Mouse (Mus musculus) neural tube, embryonic 14.5 days (tissue): ENCODE measurements around the gene Kif18b. TPM values are rescaled to one million over a fixed set of nuclear protein-coding genes. Genes with fewer than 3 reads are reported as not detected.

ENCODE experiments used
- ATAC-seq: fragments of 200-750 bp; cut with Nextera tagmentation; 2 replicates; pipeline ENCODE4 v1.8.0; 2017; ENCODE audit warnings: low read depth, mild to moderate bottlenecking, moderate TSS enrichment, moderate library complexity
- H3K27ac ChIP-seq: fragments of 300-500 bp; sonication (generic); 2 replicates; pipeline ENCODE4 v1.5.1; 2014; ENCODE audit warnings: low read depth, mild to moderate bottlenecking, control low read depth, low read length, moderate library complexity, mixed read lengths
- H3K27me3 ChIP-seq: fragments of 300-500 bp; sonication (generic); 2 replicates; pipeline ENCODE4 v1.6.1; 2014; ENCODE audit warnings: low read length; ENCODE audit not compliant: control insufficient read depth, insufficient read depth
- H3K36me3 ChIP-seq: fragments of 300-500 bp; sonication (generic); 2 replicates; pipeline ENCODE4 v1.6.1; 2014; ENCODE audit warnings: low read length, mixed read lengths; ENCODE audit not compliant: control insufficient read depth, insufficient read depth
- H3K4me1 ChIP-seq: fragments of 300-500 bp; sonication (generic); 2 replicates; pipeline ENCODE4 v1.6.1; 2014; ENCODE audit warnings: low read length; ENCODE audit not compliant: control insufficient read depth, insufficient read depth
- H3K4me2 ChIP-seq: fragments of 300-500 bp; sonication (generic); 2 replicates; pipeline ENCODE4 v1.6.1; 2014; ENCODE audit warnings: mild to moderate bottlenecking, low read depth, low read length, control low read depth
- H3K4me3 ChIP-seq: fragments of 300-500 bp; sonication (generic); 2 replicates; pipeline ENCODE4 v1.5.1; 2014; ENCODE audit warnings: low read depth, low read length, control low read depth, mixed read lengths
- H3K9ac ChIP-seq: fragments of 300-500 bp; sonication (generic); replicated peaks from 2 replicates; pipeline ENCODE4 v1.6.1; 2014; ENCODE audit warnings: low read depth, mild to moderate bottlenecking, control low read depth, low read length, mixed read lengths
- H3K9me3 ChIP-seq: fragments of 300-500 bp; sonication (generic); 2 replicates; pipeline ENCODE4 v1.6.1; 2016; ENCODE audit warnings: low read length; ENCODE audit not compliant: control insufficient read depth
- WGBS: fragments of 180-500 bp; shearing (Covaris S2); extraction: QIAGEN DNeasy Blood & Tissue Kit; methylation state at CpG from one replicate; pipeline ENCODE4 v1.1.7; 2014; 5-methylcytosine and 5-hydroxymethylcytosine counted together
- polyA plus RNA-seq: library from polyadenylated mRNA; unstranded; fragments of >200 nt; fragmentation: Nextera tagmentation; extraction: Ambion mirVana; gene quantifications from 2 replicates; pipeline ENCODE4 v1.2.1, GENCODE M21; 2014

The Kif18b gene
- polyA plus RNA-seq, 1 experiment from 2014 or later = 0.84 TPM

GRCm38 (mm10) chr11:102895779-102896178, 29.1 kb downstream of the Kif18b start:
- no peak overlapping the region for H3K9ac ChIP-seq
- WGBS = 75% methylated on average over 9 of the region's 9 CpGs
- peaks cover 22% of the 10 kb centered on the region for H3K27me3 ChIP-seq
- ATAC-seq = no peak
- no peaks in the 10 kb centered on the region for H3K36me3 ChIP-seq
- no peak overlapping the region for H3K4me3 ChIP-seq
- no peaks in the 10 kb centered on the region for H3K4me1 ChIP-seq
- H3K9me3 ChIP-seq = no peaks in the 10 kb centered on the region
- no peak overlapping the region for H3K27ac ChIP-seq
- H3K4me2 ChIP-seq = no peak overlapping the region

DNA sequence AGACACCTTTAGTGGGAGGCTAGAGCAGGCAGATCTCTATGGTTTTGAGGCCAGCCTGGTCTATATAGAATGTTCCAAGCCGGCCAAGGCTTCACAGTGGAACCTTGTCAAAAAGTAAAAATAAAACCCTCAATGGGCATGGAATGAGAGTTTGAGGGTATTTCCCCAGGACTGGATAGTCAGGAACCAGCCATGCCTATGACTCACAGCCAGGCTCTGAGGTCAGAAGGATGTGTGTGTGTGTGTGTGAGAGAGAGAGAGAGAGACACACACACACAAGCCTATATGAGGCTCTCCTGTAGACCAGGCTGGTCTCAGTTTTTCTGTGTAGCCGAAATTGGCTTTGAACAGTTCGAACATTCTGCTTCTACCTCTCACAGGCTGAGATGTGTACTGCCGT, 30.2 kb downstream of the Kif18b start:
- H3K27me3 ChIP-seq = peaks cover 22% of the 10 kb centered on the region
- H3K4me2 ChIP-seq = no peak overlapping the region

GRCm38 (mm10) chr11:102893015-102893651, 31.8 kb downstream of the Kif18b start:
- ATAC-seq = no peak
- WGBS = 4% methylated on average over 43 of the region's 43 CpGs
- Histone ChIP-seq H3K27me3 (peaks cover 22% of the 10 kb centered on the region), H3K27ac (no peak overlapping the region), H3K4me1 (no peaks in the 10 kb centered on the region), H3K36me3 (no peaks in the 10 kb centered on the region), H3K9me3 (no peaks in the 10 kb centered on the region), H3K9ac (no peak overlapping the region), H3K4me3 (peak overlapping the region; percentile 15), H3K4me2 (peak overlapping the region; percentile 40)

More for the DNA sequence above, 30.2 kb downstream of the Kif18b start:
- 83% methylated on average over 4 of the region's 4 CpGs for WGBS
- Histone ChIP-seq H3K9ac (no peak overlapping the region), H3K36me3 (no peaks in the 10 kb centered on the region), H3K9me3 (no peaks in the 10 kb centered on the region), H3K4me1 (no peaks in the 10 kb centered on the region), H3K4me3 (no peak overlapping the region), H3K27ac (no peak overlapping the region)
- ATAC-seq = no peak

DNA sequence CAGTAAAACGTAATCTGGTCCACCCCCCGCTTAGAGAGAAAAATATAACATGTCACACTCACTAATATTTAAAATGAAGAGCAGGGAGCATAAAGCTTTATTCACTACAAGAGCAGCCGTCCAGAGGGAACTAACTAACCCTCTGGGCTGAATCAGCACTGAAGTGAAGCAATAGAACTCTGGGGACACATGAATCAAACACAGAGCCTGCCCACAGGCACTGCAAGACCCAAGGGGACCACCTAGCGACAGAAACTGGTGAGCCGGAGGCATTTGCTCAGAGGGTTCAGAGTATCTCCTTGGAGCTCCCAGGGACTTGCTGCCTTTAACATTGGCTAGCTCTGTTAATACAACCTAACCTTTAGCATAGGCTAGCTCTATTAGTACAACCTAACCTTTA, 34.8 kb downstream of the Kif18b start:
- Histone ChIP-seq H3K9me3 (no peaks in the 10 kb centered on the region), H3K4me2 (no peak overlapping the region), H3K27ac (no peak overlapping the region), H3K36me3 (no peaks in the 10 kb centered on the region), H3K27me3 (peaks cover 19% of the 10 kb centered on the region), H3K4me3 (no peak overlapping the region), H3K9ac (no peak overlapping the region), H3K4me1 (no peaks in the 10 kb centered on the region)
- WGBS = 43% methylated on average over 5 of the region's 5 CpGs
- ATAC-seq = no peak

- Histone ChIP-seq H3K9me3 (no peaks in the 10 kb centered on the region), H3K36me3 (no peaks in the 10 kb centered on the region), H3K27me3 (peaks cover 6% of the 10 kb centered on the region), H3K4me1 (no peaks in the 10 kb centered on the region), H3K4me3 (no peak overlapping the region), H3K27ac (no peak overlapping the region), H3K9ac (no peak overlapping the region), H3K4me2 (no peak overlapping the region)
- no peak for ATAC-seq
- 64% methylated on average over 3 of the region's 3 CpGs for WGBS
Measured at GRCm38 (mm10) chr11:102888135-102888534, 36.8 kb downstream of the Kif18b start.

- WGBS = 83% methylated on average over 5 of the region's 5 CpGs
- peaks cover 2% of the 10 kb centered on the region; the same call in 1 of the 2 replicates for H3K27me3 ChIP-seq
- H3K4me3 ChIP-seq = no peak overlapping the region
- H3K4me1 ChIP-seq = no peaks in the 10 kb centered on the region
- ATAC-seq = no peak
- no peak overlapping the region for H3K9ac ChIP-seq
- no peaks in the 10 kb centered on the region for H3K36me3 ChIP-seq
- no peaks in the 10 kb centered on the region for H3K9me3 ChIP-seq
- no peak overlapping the region for H3K4me2 ChIP-seq
- H3K27ac ChIP-seq = no peak overlapping the region
Measured at GRCm38 (mm10) chr11:102887433-102887832, 37.5 kb downstream of the Kif18b start.

- no peak within 1 kb of the TSS for H3K9ac ChIP-seq
- H3K4me3 ChIP-seq = no peak within 1 kb of the TSS
- ATAC-seq = no peak
- H3K36me3 ChIP-seq = no peaks in the 10 kb centered on the region
- H3K4me2 ChIP-seq = no peak within 1 kb of the TSS
- H3K27me3 ChIP-seq = no peaks in the 10 kb centered on the region
- peaks cover 8% of the 10 kb centered on the region for H3K4me1 ChIP-seq
- H3K27ac ChIP-seq = no peak within 1 kb of the TSS
- H3K9me3 ChIP-seq = no peaks in the 10 kb centered on the region
- WGBS = 49% methylated on average over 10 of the region's 10 CpGs
Measured at GRCm38 (mm10) chr11:102884616-102885219, 40.2 kb downstream of the Kif18b start, which contains the start of gene Fam187a. Gene Fam187a (plus strand): TSS chr11:102885169.

- peak overlapping the region; percentile 86 for H3K27ac ChIP-seq
- 17% methylated on average over 13 of the region's 13 CpGs for WGBS
- no peaks in the 10 kb centered on the region for H3K9me3 ChIP-seq
- H3K4me2 ChIP-seq = peak overlapping the region; percentile 75
- peaks cover 6% of the 10 kb centered on the region; the same call in 1 of the 2 replicates for H3K36me3 ChIP-seq
- H3K4me3 ChIP-seq = peak overlapping the region; percentile 56
- H3K27me3 ChIP-seq = no peaks in the 10 kb centered on the region
- peaks cover 12% of the 10 kb centered on the region for H3K4me1 ChIP-seq
- ATAC-seq = no peak; the same call in 1 of the 2 replicates
- peak overlapping the region; percentile 72 for H3K9ac ChIP-seq
Measured at GRCm38 (mm10) chr11:102881314-102882198, 43.4 kb downstream of the Kif18b start.
